Mouse (Mus musculus) embryo, embryonic 10.5 days (tissue): ENCODE results near the gene Spag9.
A peak's percentile ranks its signal among the peaks of the same experiment; 100 is the strongest.

Experiments used
- DNase-seq: peaks from one replicate; pipeline ENCODE4 v3.0.0-alpha.2; 2015; ENCODE audit warnings: low spot score

The Spag9 gene

DNA sequence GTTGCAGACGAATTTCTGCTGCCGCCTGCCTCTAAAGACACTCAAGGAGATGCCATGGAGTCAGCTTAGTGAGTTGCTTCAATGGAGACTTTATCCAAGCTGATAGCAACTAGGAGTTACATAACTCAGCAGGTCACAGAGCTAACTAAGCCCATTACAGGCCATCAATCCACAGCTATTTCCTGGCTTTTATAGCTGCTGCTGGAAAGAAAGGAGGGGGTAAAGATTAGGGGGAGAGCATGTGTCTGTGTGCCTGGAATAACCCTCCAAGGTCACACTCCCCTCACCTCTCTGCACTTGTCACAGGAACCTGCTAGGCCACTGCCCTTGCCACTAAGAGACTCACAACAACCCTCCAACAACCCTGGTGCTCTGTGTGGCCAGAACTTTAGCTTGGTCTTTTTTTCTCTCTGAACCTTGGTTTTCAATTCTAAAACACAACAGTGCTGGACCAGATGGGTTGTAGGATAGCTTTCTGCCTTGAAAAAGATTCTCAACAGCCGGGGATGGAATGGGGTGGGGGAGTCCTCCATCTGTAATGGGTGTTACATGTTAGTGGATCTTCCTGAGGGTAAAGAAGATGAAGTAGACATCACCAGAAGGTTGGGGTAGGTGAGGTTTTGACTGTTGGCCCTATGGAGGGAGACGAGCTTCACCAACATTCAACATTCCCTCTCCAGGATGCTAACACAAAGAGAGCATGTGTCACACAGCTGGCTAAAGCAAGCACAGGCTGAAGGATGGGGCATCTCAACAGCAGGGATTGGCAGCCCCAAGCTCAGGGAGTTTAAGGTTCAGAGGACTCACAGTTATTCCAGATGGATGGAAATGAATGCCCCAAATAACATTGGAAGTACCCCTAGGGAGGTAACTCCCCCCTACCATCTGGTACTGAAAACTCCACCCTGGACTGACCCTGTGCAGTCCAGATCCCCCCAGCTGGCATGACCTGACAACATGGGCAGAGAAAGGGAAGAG lies 134.5 kb downstream of the Spag9 start:
- DNase-seq, result no peak

DNA sequence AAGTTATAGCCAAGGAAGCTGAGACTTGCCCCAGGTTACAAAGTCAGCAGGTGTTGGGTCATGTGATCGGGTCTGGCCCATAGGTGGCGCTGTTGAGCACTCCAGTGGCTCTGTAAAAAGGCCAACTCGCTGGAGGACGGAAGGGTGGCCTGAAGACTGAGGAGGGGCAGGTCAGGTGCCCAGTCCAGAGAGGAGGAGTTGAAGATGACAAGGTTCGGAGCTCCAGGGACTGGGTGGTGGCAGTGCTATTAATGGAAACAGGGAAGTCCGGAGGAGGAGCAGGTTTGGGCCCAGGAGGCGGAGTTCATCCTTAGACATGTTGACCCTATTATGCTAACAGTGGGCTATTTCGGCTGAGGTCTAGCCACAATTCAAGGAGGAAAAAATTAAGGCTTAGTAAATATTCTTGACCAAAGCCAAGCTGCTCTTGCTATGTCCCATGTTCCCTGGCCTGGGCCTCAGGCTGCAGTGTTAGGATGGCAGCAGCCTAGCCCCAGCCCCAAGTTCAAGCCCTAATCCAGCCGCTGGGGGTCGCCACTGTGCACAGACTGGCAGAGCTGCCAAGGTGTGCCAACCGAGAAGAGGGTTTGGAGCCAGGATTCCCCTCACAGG lies 137.6 kb downstream of the Spag9 start:
- DNase-seq, result peak; percentile 87

DNA sequence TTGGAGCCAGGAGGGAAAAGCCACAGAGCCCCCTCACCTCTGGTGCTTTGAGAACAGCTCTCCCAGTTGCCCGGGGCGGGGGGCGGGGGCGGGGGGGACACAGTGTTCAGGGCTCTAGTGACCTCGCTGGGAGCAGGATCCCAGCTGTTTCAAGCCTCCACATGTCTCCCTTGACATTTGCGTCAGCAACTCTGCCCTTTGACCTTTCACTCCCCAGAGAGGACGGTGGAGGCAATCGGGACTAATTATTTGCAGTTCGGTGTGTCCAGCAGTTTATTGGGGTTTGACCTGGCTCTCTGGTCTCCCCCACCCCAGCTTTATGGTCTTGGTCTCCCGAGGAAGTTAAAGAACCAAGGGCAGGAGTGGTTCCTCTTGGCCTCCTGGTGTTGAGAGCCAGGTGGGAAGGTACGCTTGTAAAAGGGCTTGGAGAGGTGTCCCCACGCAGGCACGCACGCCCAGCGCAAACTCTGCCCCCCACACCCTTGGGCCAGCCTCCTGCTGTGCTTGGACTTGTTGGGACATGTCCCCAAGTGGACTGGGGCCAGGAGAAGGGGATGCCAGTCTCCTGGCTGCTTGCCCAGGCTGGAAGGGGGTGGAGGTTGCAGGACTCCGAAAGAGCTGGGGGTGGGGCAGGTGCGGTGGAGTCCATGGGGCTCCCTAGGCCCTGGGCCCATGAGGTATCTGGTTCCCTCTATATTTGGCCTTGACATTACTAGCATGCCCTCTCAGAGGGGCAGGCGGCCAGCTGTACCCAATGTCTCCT lies 138.4 kb downstream of the Spag9 start:
- DNase-seq, result no peak

DNA sequence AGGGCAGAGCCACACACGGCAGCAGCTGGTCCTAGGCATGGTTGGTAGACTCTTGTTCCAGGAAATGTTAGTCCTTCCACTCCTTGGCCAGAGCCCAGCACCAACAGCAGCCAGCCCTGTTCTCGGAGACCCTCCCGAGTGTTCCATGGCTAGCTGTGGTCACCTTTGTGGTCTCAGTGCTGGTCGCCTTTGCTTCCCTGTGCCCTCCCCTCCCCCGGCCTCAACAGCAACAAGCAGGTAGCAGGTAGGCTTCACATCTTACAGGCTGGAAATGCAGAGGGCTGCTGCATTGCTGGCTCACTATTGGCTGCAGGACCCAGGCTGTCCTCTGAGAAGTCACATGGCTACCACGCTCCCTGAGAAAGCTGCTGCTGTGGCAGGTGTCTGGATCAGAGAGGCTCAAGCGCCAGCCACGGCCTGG lies 139.7 kb downstream of the Spag9 start:
- DNase-seq, result no peak

DNA sequence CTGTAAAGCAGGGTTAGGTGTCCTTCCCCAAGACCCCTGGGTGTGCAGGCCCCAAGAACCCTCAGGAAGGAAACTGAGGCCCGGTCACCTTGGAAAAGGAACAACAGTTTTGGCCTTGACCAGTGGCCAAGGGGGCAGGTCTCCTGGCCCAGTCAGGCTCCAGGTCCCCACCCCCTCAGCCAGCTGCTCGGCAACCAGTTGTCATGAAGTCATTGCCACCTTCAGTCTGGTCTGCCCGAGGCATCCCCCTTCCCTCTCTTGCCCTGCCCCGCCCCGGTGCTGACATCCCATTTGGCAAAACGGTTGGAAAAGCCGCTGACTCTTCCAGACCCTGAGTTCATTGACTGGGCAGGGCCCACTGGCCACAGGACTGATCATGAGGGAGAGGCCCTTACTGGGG lies 140.8 kb downstream of the Spag9 start:
- DNase-seq, result no peak

DNA sequence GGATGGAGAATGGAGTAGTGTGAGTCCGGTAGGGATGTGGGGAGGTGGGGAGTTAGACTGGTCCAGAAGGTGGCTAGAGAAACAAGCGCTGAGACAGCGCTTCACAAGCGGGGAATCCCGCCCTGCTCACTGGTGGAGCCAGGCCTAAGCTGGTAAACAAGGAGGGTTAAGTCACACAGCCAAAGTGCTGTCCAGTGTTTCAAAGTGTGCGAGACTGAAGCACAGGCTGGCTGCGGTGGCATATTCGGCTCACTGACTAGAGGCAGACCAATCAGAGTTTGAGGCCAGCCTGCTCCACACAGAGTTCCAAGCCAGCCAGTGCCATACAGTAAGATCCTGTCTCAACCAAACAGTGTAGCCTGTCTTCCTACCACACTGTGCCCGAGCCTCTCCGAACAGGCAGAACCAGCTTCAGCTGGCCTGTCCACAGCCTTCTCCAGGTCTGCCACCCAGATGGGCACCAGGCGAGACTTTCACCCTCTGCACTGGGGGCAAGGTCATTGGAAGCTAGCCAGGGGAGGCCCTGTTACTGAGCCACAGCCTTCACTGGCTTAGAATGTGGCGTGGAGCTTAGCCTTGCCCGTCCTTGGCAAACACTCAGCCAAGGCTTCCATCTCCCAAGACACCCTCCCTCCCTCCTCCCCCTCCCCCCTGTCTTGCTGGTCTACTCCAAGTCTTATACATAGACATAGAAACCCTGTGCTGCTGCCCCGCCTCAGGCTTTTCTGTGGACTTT lies 141.6 kb downstream of the Spag9 start:
- DNase-seq, result no peak

DNA sequence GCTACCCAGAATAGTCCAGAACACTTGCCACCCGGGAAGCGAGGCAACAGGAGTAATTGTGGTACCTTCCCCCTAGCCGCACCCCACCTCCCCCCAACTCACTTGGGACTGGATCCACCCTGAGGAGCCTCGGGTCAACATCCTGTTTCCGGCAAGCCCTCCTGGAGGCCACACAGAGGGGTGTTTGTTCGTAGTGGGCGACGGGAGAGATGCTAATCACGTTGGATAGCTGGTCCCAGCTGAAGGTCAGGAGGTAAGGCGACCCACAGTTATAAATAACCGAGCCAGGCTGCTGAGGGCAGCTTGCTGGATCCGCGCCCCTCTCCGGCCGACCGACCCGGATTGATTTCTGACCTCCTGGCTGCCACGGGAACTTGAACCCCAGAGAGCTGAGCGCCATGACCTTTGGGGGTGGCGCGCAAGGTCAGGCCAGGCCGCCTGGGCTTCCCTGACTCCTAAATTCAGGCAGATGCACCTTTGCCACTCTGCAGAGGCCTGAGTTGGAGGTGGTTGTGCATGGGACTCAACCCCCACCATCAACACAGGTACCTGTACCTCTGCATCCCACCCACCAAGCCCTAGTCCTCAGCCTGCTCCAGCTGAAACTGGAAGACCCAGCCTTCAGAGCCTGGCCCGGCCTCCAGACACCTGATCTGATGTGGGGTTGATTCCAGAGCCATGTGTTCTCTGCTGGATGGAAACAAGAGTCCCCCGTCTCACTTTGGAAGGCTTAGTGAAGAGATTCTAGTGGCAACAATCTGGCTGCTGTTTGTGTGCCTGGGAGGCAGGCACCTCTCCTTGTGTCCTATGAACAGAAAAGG lies 142.7 kb downstream of the Spag9 start:
- DNase-seq, result peak; percentile 57

DNA sequence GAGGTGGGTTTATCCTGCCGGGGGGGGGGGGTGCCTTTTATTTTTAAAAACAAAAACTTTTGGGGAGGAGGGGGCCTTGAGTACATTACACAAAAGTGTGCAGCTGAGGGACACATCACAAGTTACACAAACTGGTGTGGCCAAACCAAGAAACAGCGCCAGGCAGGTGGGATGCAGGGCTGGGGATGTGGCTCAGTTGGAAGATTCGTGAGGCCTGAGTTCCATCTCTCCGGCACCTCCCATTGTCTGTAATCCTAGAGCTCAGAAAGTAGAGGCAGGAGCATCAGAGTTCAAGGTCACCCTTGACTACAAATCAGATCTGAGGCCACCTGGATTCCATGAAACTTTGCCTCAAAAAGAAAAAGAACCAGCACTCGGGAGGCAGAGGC lies 143.3 kb downstream of the Spag9 start:
- no peak for DNase-seq

DNA sequence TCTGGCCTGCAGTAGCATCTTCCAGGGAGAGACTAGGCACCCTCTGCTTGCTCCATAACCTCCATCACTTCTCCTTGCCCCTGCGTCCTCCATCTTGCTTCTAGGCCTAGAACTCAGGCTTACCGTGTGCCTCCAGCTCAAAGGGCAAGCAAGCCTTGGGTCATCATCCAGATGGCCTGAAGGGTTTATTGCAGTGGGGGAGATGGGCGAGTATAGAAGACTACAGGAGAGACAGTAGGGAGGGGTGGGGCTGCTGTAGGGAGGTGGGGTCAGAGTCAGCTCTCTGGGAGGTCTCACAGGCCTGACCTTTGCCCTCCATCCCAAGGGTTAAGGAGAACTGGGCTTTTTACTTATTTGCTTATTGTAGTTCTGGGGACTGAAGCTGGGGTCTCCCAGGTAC lies 144.6 kb downstream of the Spag9 start:
- no peak for DNase-seq

DNA sequence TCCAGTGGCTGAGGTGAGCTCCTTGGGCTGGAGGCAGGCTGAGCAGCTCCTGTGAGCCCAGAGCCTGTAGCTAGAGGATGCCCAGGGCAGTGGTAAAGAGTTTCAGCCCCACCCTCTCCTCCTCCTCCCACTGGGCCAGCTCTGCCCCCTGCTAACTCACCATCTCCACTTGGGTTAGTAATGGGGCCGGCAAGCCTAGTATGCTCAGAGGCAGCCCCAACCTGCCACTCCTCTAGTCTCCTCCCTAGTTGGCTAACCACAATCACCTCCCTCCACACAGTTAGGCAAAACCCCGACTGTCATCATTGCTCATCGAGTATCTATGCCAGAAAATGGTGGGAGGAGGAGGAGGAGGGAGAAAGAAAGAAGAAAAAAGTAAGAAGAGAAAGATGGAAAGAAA lies 145.7 kb downstream of the Spag9 start:
- DNase-seq, result no peak

DNA sequence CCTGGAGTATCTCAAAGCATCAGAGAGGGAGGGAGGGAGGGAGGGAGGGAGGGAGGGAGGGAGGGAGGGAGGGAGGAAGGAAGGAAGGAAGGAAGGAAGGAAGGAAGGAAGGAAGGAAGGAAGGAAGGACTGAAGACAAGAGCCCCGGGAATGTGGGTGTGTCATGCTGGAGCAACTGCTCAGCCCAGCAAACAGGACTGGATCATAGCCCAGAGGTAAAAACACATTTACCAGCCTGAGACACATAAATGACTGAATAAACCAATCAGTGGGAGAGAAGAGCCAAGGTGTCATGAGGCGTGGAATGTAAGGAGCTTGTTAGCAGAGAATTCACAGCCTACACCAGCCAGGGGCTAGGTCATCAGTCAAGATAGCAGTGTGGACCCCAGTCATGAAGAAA lies 147.4 kb downstream of the Spag9 start:
- no peak for DNase-seq

DNA sequence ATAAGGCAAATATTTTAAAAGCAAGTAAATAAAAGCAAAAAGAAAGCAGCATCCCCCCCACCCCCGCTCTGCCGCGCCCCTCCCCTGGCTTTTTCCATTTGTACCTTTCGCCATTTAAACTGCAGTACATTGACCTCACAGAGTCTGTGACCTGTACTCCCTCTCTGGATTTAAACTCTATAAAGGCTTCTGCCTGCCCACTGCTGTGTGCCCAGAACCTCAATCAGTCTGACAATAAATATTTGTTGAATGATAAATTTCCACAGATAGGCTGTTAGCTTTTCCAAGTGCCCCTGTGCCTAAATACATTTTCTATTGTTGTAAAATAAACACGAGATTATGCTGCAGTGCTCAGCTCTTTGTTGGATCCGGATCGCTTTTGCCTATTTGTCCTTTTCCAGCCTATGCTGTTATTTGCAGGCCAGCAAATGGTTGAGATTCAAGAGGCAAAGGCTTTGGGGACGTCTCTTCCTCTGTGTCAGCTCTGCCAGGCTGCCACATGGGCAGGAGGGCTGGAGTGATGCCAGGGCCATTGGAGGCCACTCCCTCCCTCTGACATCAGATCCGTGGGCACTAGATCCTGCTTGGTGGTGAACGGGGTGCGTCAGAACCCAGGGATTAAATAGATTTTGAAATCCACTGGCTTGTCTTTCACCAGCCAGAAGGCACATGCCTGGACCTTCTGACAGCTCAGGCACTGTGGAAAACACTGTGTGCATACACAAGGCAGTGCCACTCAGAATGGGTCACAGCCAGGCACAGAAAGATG lies 149.1 kb downstream of the Spag9 start:
- no peak for DNase-seq

DNA sequence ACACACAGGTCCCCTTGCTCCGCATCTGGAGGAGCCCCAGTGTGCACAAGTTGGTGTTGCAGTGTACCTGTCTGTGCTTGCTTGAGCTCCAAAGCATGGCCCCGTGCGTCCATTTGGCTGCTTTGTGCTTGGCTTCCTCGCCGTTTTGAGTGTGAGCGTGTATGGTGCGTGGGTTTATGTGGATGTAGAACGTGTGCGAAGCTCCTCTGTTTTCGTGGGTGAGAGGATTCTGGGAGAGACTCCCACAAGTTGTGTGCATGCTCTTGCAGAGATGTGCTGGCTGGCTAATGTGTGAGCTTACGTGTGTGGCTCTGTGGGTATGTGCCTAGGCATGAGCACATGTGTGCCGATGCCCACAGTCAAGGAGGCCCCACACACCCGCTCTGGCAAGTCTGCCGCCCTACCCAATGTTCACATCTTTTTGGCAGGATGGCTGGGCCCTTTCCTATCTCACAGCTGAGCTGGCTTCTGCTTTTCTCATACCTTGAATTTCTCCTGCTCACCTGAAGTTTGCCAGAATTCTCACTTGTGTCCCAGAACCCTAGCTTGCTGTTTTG lies 150.2 kb downstream of the Spag9 start:
- DNase-seq, result no peak

DNA sequence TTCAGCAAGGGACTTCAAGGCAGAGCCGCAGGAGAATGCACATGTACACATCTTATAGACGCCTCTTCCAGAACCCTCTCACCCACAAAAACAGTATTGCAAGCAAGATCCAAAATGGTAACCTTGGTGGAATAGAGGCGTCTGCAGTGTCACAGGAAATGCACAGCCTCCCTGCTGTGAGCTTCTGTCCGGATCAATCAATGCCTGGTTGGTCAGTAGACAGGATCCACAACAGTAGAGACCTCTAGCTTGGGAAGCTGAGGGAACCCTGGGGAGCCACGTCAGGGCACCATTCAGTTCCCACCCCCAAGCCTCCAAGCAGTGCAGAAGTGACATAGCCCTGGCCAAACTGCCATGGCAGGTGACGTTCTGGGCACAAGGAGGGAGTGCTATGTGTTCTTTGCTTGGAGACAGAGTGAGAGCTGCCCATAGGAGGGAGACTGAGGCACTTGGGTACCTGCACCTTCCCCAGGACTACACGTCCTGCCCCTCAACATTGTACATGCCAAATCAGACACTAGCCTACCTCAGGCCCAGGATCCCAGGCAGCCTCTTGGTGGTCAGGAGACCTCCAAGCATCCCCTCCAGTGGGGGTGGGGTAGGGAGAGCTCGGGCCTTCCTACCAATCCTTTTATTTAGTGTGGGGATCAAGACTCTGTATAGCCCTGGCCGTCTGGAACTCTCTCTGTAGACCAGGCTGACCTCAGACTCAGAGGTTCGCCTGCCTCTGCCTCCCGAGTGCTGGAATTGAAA lies 151.0 kb downstream of the Spag9 start:
- DNase-seq, result no peak

DNA sequence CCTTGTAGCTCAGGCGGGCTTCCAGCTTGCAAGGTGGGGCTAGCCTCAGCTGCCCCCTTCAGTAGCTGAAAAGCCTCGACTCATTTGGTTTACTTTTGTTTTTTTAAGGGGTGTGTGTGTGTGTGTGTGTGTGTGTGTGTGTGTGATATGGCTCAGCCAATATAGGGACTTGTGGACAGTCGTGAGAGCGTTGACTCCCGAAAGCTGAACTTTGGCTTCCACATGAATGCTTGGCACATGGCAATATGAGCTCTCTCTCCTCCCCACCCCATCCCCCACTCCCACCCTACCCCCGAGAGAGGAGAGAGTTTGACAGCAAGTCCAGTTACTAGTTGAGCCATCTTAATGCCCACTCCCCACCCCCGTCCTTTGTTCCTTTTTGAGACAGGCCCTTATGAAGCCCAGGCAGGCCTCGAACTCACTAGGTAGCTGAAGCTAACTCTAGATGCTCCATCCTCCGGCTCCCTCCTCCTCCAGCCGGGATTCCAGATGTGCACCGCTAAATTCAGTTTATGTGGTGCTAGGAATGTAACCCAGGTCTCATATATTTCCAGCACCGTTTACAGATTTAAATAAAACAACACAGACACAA lies 152.3 kb downstream of the Spag9 start:
- peak; percentile 43 for DNase-seq

DNA sequence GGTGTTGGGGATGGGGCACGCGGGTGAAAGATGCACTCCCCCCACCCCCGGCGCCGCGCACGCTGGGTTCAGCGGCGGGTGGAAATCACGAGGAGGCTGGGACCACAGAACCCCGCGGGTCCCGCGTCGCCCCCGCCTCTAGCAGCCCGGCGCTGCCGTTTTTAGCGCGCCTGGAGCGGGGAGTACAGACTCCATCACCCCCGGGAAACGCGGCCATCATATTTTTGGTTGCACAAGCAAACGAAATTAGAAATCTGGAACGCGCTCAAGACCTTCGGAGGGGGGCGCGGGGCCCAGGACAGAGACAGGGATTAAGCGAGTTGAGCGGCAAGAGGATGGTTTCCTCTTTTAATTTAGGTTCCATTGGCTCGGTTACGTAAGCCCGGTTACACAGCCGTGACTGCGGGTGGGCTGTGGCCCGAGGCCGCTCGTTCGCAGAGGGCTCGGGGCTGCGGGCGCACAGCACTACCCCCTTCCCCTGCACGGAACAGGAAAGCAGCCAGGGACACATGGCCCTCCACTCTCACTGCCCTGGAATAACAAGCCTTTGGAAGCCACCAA lies 153.1 kb downstream of the Spag9 start:
- peak; percentile 55 for DNase-seq

DNA sequence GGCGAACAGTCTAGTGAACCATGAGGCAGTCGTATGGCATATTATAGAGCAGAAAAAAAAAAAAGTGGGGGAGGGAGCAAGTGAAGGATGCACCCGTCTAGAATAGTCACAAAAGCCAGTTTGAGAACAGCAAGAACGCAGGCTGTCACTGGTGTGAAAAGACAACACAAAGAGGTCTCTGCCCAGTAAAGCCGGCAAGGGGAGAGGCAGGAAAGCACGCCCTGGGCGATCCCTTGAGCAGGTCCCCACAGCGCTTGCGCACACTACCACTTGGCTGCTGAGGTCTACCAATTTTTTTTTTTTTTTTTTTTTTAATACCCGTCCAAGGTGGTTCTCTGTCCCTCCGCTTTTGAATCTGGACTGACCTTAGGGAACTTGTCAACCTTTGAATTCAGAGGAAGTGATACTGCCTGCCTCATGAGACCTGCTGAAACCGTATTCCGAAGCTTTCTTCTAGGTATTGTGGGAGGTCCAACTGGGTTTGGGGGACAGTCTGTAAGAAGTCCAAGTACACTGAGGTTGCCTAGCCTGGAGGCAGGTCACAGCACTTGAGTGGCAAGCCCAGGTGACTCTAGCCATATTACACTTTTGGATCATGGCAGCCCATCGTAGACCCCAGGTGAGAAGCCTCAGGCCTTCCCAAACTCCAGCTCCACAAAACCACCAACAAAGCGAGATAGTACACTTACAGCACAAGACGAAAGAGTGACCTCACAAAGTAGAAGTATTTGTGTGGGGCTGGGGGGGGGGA lies 153.8 kb downstream of the Spag9 start:
- DNase-seq, result peak; percentile 79
